ENCODE assay signal across 24 mouse cellular contexts in the genomic region with DNA sequence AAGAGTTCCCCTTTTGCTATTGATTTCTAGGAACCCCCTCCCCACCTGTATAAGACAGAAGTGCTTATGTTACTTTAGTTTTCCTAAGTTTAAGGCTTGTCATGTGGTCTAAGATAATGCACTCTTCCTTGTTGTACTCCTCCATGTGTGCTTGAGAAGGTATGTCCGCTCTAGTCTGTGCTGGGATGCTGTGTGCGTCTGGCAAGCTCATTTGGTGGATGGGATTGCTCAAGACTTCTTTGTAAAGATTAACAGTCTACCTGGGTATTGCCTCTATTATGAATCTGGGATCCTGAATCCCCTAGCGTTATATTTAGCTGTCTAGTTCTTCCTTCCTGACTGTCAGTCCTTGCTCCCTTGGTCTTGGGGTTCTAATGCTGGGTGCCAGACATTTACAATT. TPM values are rescaled to one million over a fixed set of nuclear protein-coding genes. Genes with fewer than 3 reads are reported as not detected.
"Had no signal": no experiment of that assay in that cellular context is flagged by ENCODE, and none has a peak within 500 bp of the region (broad histone marks: within the 10 kb centered on the region; RNA-seq: fewer than 3 reads in every experiment).

No protein-coding gene starts in this region.

- H3K9ac ChIP-seq: liver, postnatal 0 days; lung, embryonic 15.5 days; midbrain, embryonic 13.5 days; midbrain, embryonic 15.5 days; neural tube, embryonic 12.5 days; stomach, embryonic 15.5 days had no signal

- H3K9me3 ChIP-seq: lung, embryonic 15.5 days; midbrain, embryonic 13.5 days; midbrain, embryonic 15.5 days; neural tube, embryonic 12.5 days; stomach, embryonic 15.5 days had no signal

- H3K27ac ChIP-seq: lung, embryonic 15.5 days; macrophage; midbrain, embryonic 13.5 days; midbrain, embryonic 15.5 days; neural tube, embryonic 12.5 days; stomach, embryonic 15.5 days; stomach, postnatal 0 days had no signal

- H3K27me3 ChIP-seq: lung, embryonic 15.5 days; midbrain, embryonic 13.5 days; midbrain, embryonic 15.5 days; neural tube, embryonic 12.5 days; stomach, embryonic 15.5 days had no signal

- DNase-seq: liver, postnatal 0 days; lung, adult 2 months; lung, postnatal 14 days; lung, postnatal 36 days; right cerebral cortex, postnatal 14 days; thymus, adult 2 months; thymus, postnatal 25 days; thymus, postnatal 4 days had no signal

- H3K36me3 ChIP-seq: midbrain, embryonic 13.5 days; midbrain, embryonic 15.5 days; neural tube, embryonic 12.5 days had no signal

- H3K4me3 ChIP-seq: lung, embryonic 15.5 days; megakaryocyte, embryonic 14.5 days; midbrain, embryonic 13.5 days; midbrain, embryonic 15.5 days; neural tube, embryonic 12.5 days; stomach, embryonic 15.5 days had no signal

- H3K4me2 ChIP-seq: lung, embryonic 15.5 days; midbrain, embryonic 11.5 days; midbrain, embryonic 13.5 days; midbrain, embryonic 15.5 days; neural tube, embryonic 12.5 days; stomach, embryonic 15.5 days had no signal

- ATAC-seq: liver, postnatal 0 days; lung, postnatal 0 days; midbrain, embryonic 13.5 days; midbrain, embryonic 15.5 days had no signal

RNA-seq across cellular contexts. Expression of a gene that starts 35.1 kb away (rescaled TPM):
- total RNA-seq: megakaryocyte progenitor cell, adult 5-6 weeks; monocyte, adult 5-6 weeks; neutrophil, adult 5-6 weeks had no signal

RNA-seq across cellular contexts. Expression of a gene that starts 35.8 kb away (rescaled TPM):
- total RNA-seq: megakaryocyte progenitor cell, adult 5-6 weeks; midbrain, postnatal 0 days; monocyte, adult 5-6 weeks had no signal
- polyA plus RNA-seq: liver, postnatal 0 days; lung, adult 2 months; lung, postnatal 0 days; macrophage; spleen, adult 2 months; stomach, postnatal 0 days; urinary bladder, adult 2 months had no signal
